Mouse (Mus musculus) bone marrow macrophage, adult 2 months (primary cell): ENCODE measurements around the gene Hoxd4. TPM values are rescaled to one million over a fixed set of nuclear protein-coding genes. Genes with fewer than 3 reads are reported as not detected.
A peak's percentile ranks its signal among the peaks of the same experiment; 100 is the strongest.

ENCODE experiments used
- H3K27ac ChIP-seq: 2 replicates; pipeline ENCODE4 v1.5.1; 2012; ENCODE audit warnings: low read depth, low read length; ENCODE audit not compliant: insufficient read depth
- H3K4me1 ChIP-seq: 2 replicates; pipeline ENCODE4 v1.6.1; 2012; ENCODE audit warnings: low read length; ENCODE audit not compliant: control insufficient read depth, insufficient read depth
- H3K4me3 ChIP-seq: 2 replicates; pipeline ENCODE4 v1.5.1; 2012; ENCODE audit warnings: mild to moderate bottlenecking, low read length, moderate library complexity; ENCODE audit not compliant: insufficient read depth
- CTCF ChIP-seq: IDR thresholded peaks from 2 replicates; pipeline ENCODE4 v1.5.1; 2012; ENCODE audit warnings: low read depth, mild to moderate bottlenecking, low read length, moderate library complexity
- POLR2A ChIP-seq: IDR thresholded peaks from 2 replicates; pipeline ENCODE4 v1.6.1; 2012; ENCODE audit warnings: mild to moderate bottlenecking, low read depth, low read length, borderline replicate concordance
- polyA plus RNA-seq: library from polyadenylated mRNA; stranded (reverse); fragments of >200 nt; gene quantifications from 2 replicates; pipeline ENCODE4 v1.2.4, GENCODE M21; 2012; ENCODE audit not compliant: missing spikeins, insufficient read depth, insufficient read length

Hoxd4 gene
- polyA plus RNA-seq, 1 experiment, result not detected

DNA sequence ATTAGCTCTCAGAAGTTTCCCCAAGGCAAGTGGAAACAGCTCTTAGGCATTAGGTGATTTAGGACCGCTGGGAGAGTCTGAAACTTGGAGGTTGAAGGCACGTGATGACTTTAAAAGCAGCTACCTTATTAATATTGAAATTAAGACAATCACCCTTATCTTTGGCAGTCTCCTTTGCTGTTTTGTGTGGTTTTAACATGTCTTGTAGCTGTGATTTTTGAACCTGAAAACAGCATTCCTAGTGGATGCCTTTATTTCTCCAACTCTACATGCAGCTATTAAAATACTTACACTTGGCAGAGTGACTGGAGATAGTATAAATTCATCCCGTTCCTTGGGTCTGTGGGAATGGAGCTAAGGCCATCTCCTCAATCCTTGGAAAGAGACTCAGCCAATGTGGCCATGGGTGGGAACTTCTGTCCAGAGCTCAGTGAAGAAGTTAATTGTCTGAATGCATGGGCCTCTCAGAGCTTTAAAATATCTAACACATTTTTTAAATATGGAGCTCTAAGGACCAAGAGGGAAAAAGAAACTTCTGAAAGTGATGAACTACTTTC, 41.0 kb upstream of the Hoxd4 start:
- H3K27ac ChIP-seq, result no peak overlapping the region
- TF ChIP-seq CTCF (no peak), POLR2A (no peak)
- 0 out of 2 replicates have a peak, but pooled peaks cover 2% of the 10 kb centered on the region for H3K4me1 ChIP-seq
- H3K4me3 ChIP-seq, result no peak overlapping the region

GRCm38 (mm10) chr2:74671847-74672246, 39.9 kb upstream of the Hoxd4 start:
- H3K27ac ChIP-seq, result no peak overlapping the region
- 0 out of 2 replicates have a peak, but pooled peaks cover 2% of the 10 kb centered on the region for H3K4me1 ChIP-seq
- TF ChIP-seq CTCF, result no peak
- no peak for TF ChIP-seq POLR2A
- H3K4me3 ChIP-seq, result no peak overlapping the region

GRCm38 (mm10) chr2:74672481-74673362, 39.0 kb upstream of the Hoxd4 start:
- Histone ChIP-seq H3K4me3 (peak overlapping the region; percentile 51), H3K4me1 (0 out of 2 replicates have a peak, but pooled peaks cover 2% of the 10 kb centered on the region), H3K27ac (no peak overlapping the region)
- TF ChIP-seq CTCF (peak; percentile 31; the same call in 1 of the 2 replicates), POLR2A (no peak)

DNA sequence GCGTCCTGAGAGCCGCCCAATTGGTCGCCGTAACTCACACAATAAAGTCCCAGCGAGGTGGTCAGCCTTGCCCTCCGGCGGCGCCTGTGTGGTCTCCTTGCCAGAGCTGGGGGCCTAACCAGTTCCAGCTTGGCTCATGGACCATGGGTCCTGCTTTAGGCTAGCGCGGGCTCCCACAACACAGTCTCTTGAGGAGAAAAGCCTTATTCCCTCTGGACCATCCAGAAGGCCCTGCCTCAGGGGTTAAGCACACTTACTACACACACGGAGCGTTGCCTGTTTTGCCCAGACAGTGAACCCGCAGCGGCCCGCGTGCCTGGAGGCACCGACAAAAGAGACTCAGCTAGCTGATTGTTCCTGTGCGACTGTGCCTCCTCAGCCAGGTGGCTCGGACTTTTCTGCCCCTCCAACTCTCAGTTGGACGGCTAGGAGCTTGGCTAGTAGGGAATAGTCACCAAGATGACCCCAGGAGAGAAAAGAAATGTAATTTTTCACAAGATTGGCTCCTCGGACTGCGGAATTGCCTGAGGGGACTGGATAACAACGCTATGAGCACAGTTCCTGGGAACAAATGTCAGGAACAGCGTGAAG, 37.8 kb upstream of the Hoxd4 start:
- Histone ChIP-seq H3K4me1 (0 out of 2 replicates have a peak, but pooled peaks cover 2% of the 10 kb centered on the region), H3K4me3 (no peak overlapping the region), H3K27ac (no peak overlapping the region)
- TF ChIP-seq POLR2A, result no peak
- no peak for TF ChIP-seq CTCF

GRCm38 (mm10) chr2:74674881-74675665, 36.7 kb upstream of the Hoxd4 start, which contains the start of gene Hoxd12:
Hoxd12 (plus strand) TSS chr2:74675013.
- H3K27ac ChIP-seq, result no peak within 1 kb of the TSS
- no peak within 1 kb of the TSS for H3K4me3 ChIP-seq
- H3K4me1 ChIP-seq, result 0 out of 2 replicates have a peak, but pooled peaks cover 2% of the 10 kb centered on the region
- no peak for TF ChIP-seq POLR2A

- H3K27ac ChIP-seq, result no peak overlapping the region
- H3K4me1 ChIP-seq, result 0 out of 2 replicates have a peak, but pooled peaks cover 2% of the 10 kb centered on the region
- H3K4me3 ChIP-seq, result no peak overlapping the region
- TF ChIP-seq POLR2A (no peak), CTCF (no peak)
Measured at GRCm38 (mm10) chr2:74675666-74676282, 36.0 kb upstream of the Hoxd4 start.

- Histone ChIP-seq H3K27ac (no peak overlapping the region), H3K4me3 (no peak overlapping the region), H3K4me1 (0 out of 2 replicates have a peak, but pooled peaks cover 2% of the 10 kb centered on the region)
- no peak for TF ChIP-seq POLR2A
- no peak for TF ChIP-seq CTCF
Measured at GRCm38 (mm10) chr2:74676376-74677052, 35.2 kb upstream of the Hoxd4 start.

- no peak overlapping the region for H3K4me3 ChIP-seq
- H3K27ac ChIP-seq, result no peak overlapping the region
- TF ChIP-seq POLR2A (no peak), CTCF (no peak)
- 0 out of 2 replicates have a peak, but pooled peaks cover 2% of the 10 kb centered on the region for H3K4me1 ChIP-seq
Measured at GRCm38 (mm10) chr2:74677106-74677505, 34.6 kb upstream of the Hoxd4 start.
